In genomic region chr2:160044184-160044583, GRCm38 (mm10) we compare ENCODE assay signal across 22 mouse cellular contexts.
DNase-seq lines count a peak whose midpoint lies in the region; ATAC-seq lines count a peak whose summit lies in the region.
"Had no signal": no experiment of that assay in that cellular context is flagged by ENCODE, and none has a peak within 500 bp of the region (broad histone marks: within the 10 kb centered on the region; RNA-seq: fewer than 3 reads in every experiment).

No protein-coding gene starts in this region.

- H3K4me3 ChIP-seq in heart, embryonic 12.5 days: no peak overlapping the region
- H3K4me3 ChIP-seq in heart, embryonic 10.5 days: no peak overlapping the region
- H3K4me3 ChIP-seq: forebrain, embryonic 10.5 days; hindbrain, embryonic 13.5 days had no signal

- H3K27me3 ChIP-seq in heart, embryonic 12.5 days (replicated peaks): no peaks in the 10 kb centered on the region
- no peaks in the 10 kb centered on the region; the same call in 1 of the 2 replicates for H3K27me3 ChIP-seq in heart, embryonic 10.5 days (ENCODE audit: insufficient read depth, poor library complexity, severe bottlenecking)
- H3K27me3 ChIP-seq: hindbrain, embryonic 13.5 days had no signal

- peaks cover 4% of the 10 kb centered on the region; the same call in 1 of the 2 replicates for H3K4me1 ChIP-seq in heart, embryonic 12.5 days (replicated peaks)
- H3K4me1 ChIP-seq in heart, embryonic 10.5 days: peaks cover 10% of the 10 kb centered on the region; the same call in 1 of the 2 replicates

- peak; percentile 96 for DNase-seq in heart, adult 11 months
- DNase-seq in gastrocnemius, adult 18-20 months (ENCODE audit: low spot score): peak; percentile 89
- DNase-seq in heart, embryonic 10.5 days (ENCODE audit: low spot score): no peak
- DNase-seq in heart, postnatal 4 days: peak; percentile 46
- no peak for DNase-seq in lung, postnatal 4 days
- DNase-seq in urinary bladder, postnatal 25 days (ENCODE audit: low spot score): no peak
- DNase-seq in left cerebral cortex, adult 11 months (ENCODE audit: low spot score): no peak
- DNase-seq: adrenal gland, postnatal 14 days; cerebellum, adult 11-12 months; cerebellum, postnatal 14 days; kidney, adult 9 months; kidney, postnatal 25 days; liver; liver, postnatal 0 days; lung, postnatal 14 days had no signal

- ATAC-seq in heart, embryonic 12.5 days (ENCODE audit: insufficient number of reproducible peaks, low FRiP score): no peak
- ATAC-seq: activated CD4-positive, CD25-positive, alpha-beta regulatory T cell, adult 4 months; CD4-positive, CD25-positive, alpha-beta regulatory T cell, adult 4 months; inflammation-experienced regulatory T-cells, adult 6 months; liver, postnatal 0 days; midbrain, embryonic 16.5 days had no signal

- no peaks in the 10 kb centered on the region for H3K9me3 ChIP-seq in heart, embryonic 12.5 days (replicated peaks)
- H3K9me3 ChIP-seq in heart, embryonic 10.5 days: no peaks in the 10 kb centered on the region
- H3K9me3 ChIP-seq: forebrain, embryonic 10.5 days; hindbrain, embryonic 13.5 days had no signal

- H3K27ac ChIP-seq in heart, embryonic 12.5 days (ENCODE audit: poor library complexity, severe bottlenecking): no peak overlapping the region
- H3K27ac ChIP-seq in heart, embryonic 10.5 days: peak overlapping the region; percentile 56; the same call in 1 of the 2 replicates
- H3K27ac ChIP-seq: forebrain, embryonic 10.5 days; hindbrain, embryonic 13.5 days had no signal

- no peak overlapping the region for H3K9ac ChIP-seq in heart, embryonic 12.5 days
- H3K9ac ChIP-seq: hindbrain, embryonic 13.5 days; liver, postnatal 0 days had no signal

- H3K4me2 ChIP-seq in heart, embryonic 12.5 days: no peak overlapping the region
- H3K4me2 ChIP-seq: hindbrain, embryonic 13.5 days had no signal

- no peaks in the 10 kb centered on the region for H3K36me3 ChIP-seq in heart, embryonic 12.5 days
- no peaks in the 10 kb centered on the region for H3K36me3 ChIP-seq in heart, embryonic 10.5 days
- H3K36me3 ChIP-seq: forebrain, embryonic 10.5 days; hindbrain, embryonic 13.5 days had no signal

- 52% methylated on average over 2 of the region's 2 CpGs for WGBS in heart, embryonic 12.5 days
- WGBS in heart, embryonic 10.5 days: 55% methylated on average over 2 of the region's 2 CpGs

Comparison
In these comparisons a context has a peak if more than half of its experiments do, and no peak if none do; other contexts are left out.
1. DNase-seq: peak in heart, adult 11 months (single experiment), gastrocnemius, adult 18-20 months (single experiment) and heart, postnatal 4 days (single experiment); none in heart, embryonic 10.5 days (single experiment), lung, postnatal 4 days (0 of 2), urinary bladder, postnatal 25 days (single experiment) and left cerebral cortex, adult 11 months (single experiment).